Mouse (Mus musculus): ENCODE results near the gene Sar1b.
A peak's percentile ranks its signal among the peaks of the same experiment; 100 is the strongest.
"Not testable (repeated sequence)": the region's sequence is repeated elsewhere in the genome, so short reads cannot be mapped to it uniquely, and the experiment has no call there.

Gene Sar1b

DNA sequence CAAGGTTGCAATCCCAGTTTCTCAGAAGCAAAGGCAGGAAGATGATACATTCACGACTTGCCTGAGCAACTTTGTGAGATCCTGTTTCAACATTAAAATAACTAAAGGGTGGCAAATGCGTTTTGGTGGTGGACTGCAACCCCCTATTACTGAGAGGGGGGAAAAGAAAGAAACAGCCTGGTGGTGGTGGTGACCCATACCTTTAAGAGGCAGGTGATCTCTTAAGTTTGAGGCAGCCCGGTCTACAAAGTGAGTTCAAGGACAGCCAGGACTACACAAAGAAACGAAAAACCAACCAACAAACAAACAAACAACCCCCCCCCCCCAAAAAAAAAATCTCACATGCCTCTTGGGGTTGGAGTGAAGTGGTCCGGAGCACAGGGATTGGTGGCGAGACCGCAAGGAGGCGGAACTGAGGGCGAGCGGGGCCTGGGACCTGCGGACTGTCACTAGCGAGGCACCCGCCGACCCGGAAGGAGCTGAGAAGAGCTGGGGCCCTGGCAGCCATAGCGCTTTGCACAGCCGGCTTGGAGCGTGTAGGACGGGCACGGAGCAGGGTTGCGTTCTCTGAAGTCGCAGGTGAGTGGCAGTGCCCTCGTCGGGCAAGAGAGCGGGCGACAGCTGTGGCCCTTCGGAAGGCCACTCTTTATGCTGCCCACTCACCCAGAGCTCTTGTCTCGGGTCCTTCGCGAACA is at the start of gene Sar1b, which contains the start of gene Sec24a:
TSS of gene Sar1b (plus strand) at position 475 of the 695 bp plus-strand sequence.
TSS of gene Sec24a (minus strand) at position 422 of the 695 bp plus-strand sequence.
- peak; percentile 82 for DNase-seq

DNA sequence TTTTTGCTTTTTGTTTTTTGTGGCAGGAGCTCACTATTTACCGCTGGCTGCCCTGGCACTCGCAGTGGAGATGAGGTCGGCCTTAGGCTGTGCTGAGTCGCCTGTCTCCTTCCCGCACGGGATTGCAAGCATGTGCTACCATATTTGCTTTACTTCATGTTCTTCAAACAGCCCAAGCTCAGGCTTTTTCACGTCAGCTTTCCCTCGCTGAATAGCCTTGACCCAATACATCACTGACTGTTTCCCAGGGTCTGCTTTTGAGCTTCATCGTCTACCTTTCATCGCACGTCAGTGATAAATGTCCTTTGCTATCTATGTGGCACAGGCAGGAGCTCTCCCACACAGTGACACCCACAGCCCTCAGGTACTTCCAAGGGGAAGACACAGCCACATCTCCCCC is 42.4 kb upstream of the Sar1b start:
- DNase-seq, result no peak

DNA sequence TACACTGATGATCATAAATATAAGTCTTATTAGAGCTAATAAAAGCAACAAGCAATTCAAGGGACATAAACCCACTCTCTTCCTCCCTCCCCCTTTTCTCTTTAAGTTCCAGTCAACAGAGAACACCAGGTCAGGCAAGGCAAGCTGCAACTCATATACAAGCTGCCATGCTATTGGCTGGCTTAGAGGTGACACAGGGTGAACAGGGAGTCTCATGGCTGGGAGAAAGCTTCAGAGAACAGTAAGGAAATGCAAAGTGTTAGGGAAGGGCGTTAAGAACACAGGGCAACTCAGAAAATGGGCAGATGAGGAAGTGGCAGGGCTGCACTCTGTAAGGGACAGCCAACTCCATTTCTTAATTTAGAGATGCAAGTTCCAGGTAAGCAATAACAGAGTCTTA is 30.6 kb upstream of the Sar1b start:
- DNase-seq, result no peak

DNA sequence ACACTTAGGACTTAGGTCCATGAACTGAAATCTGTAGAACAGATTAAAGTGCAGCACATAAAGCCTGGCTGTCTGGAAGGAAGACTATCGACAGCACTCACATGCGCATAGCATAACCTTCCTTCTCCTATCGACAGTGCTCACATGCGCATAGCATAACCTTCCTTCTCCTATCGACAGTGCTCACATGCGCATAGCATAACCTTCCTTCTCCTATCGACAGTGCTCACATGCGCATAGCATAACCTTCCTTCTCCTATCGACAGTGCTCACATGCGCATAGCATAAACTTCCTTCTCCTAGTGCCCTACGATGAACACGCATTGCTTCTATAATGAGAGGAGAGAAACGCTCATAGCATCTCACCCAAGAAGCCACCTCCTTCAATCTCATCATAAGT is 29.3 kb upstream of the Sar1b start:
- not testable (repeated sequence) for DNase-seq

DNA sequence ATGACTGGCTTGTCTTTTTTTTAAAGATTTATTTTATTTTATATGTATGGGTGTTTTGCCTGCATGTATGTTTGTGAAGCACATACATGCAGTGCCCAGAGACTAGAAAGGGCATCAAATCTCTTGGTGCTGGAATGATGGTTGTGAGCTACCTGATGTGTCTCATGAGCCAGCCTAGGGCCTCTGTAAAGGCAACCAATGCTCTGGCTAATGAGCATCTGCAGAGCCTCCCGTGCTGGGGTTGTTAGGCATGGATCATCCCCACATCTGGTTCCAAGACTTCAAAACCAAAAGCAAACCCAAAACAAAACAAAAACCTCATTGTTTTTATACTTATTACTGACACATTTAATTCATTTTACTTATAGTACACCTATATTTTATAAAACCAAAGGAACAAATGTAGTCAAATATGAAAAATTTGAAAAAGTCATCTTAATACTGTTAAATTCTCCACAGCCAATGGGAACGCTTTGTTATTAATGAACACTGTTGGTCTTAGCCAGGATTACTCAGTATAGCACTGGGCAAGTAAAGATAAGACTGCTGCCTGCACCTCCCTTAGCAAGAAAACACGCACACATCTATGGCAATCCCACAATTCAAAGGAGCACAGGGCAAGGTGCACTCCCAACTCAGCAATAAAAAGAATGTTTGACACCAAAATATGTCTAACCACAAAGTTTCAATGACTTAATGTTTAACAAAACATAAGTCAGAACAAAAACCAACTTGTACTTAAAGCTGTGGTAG is 24.7 kb upstream of the Sar1b start:
- no peak for DNase-seq

DNA sequence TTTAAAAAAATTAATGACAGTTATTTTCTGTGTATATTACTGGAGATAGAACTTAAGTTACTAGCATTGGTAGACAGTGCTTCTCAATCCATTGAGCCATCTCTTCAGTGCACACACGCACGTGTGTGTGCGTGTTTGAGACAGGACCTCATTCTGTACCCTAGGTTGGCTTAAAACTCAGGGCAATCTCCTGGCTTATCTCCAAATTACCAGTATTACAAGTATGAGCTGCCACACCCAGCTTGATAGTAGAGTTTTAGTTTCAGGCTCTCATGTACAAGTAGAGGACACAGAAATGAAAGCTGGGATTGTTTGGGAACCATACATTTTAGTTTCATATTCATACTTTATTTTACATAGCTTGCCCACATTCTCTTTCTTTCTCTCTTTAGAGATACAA is 22.8 kb upstream of the Sar1b start:
- no peak for DNase-seq

DNA sequence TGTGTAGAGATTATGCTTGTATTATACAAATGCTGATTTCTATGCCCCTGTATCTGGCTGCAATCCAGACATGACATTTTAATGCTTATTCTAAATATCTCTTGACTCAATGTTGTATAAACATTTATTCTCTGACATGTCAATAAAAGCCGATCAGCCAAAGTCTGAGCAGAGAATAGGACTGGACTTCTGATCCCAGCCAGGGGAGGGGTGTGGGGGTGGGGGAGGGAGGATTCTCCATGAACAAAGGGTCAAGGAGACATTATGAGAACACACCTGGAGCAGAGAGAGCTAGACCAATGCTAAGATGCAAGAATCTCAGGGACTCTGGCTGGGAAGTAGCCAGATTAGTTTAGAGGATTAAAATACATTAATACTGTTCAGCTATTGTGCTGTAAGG is 17.4 kb upstream of the Sar1b start:
- no peak for DNase-seq

DNA sequence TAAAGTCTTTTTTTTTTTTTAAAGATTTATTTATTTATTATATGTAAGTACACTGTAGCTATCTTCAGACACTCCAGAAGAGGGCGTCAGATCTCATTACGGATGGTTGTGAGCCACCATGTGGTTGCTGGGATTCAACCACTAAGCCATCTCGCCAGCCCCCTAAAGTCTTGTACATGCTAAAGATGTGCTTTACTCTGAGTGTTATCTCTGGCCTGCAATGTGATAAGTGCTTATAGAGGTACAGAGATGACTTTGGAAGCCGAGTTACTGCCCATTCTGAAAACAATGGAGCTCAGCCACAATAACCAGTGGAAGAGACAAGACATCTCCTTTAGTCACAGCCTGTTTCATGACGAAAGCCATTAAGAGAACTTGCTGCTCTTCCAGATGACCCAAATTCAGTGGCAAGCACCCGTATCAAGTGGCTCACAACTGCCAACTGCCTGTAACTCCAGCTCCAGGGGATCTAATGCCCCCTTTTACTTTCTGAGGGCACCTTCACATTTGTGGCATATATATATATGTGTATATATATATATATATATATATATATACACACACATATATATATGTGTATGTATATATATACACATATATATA is 11.8 kb upstream of the Sar1b start:
- DNase-seq, result not testable (repeated sequence)

DNA sequence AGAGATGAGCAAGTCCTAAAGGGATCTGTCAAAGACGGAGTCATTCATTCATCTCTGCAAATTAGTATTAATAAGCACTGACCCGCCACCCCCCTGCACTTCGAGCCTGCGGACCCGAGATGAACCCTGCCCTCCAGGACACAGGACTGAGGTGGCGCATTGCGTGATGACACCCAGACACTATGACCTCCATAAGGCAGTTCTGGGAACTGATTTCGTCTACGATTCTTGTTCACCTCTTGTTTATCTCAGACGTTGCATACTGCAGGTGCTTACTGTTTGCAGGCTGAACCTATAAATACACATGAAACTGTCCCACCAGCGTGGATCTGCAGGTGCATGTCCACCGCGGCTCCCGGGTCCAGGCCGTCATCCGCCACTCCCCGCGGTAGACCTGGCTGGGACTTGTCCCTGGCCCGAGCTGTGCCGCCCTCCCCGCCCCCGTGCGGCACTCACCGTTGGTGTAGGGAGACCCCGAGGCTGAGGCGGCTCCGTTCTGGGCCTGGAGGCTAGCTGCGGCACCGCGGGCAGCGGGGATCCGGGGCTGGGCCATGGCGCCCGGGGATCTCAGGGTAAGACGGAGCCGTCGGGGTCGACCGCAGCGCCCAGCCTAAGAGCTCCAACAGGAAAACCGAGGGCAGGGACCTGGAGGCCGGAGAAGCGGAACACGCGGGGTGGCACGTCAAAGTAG is 7.7 kb upstream of the Sar1b start:
- DNase-seq, result peak; percentile 29

DNA sequence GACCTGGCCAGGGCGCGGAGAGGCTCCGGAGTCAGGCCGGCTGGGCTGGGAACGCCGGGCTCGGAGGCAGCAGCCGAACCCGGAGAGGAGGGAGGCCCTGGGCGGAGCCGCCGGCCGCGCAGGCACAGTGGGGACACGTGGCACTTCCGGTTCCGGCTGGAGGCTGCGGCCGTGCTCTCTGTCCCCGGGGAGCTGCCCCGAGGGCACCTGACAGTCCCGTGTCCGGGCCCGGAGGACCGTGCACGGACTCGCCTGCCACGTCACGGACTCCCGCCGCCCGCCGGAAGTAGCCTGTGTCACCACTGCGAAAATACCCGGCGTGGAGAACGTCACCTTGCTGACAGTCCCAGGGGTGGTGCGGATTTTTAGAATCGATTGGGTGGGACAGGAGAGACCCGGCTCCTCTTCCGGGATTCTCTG is 7.1 kb upstream of the Sar1b start:
- DNase-seq, result peak; percentile 94

DNA sequence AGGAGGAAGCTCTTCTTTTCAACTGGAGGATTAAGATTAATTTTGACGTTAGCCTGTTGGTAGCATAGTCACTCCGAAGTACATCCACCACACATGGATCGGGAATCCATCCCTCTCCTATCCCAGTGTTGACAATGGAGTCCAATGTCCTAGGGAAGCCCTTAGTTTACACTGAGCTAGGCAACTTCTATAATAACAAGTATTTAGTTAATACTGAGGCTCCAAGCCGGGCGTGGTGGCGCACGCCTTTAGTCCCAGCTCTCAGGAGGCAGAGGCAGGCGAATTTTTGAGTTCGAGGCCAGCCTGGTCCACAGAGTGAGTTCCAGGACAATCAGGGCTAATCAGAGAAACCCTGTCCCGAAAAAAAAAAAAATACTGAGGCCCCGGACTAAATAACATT is 6.5 kb upstream of the Sar1b start:
- DNase-seq, result no peak

DNA sequence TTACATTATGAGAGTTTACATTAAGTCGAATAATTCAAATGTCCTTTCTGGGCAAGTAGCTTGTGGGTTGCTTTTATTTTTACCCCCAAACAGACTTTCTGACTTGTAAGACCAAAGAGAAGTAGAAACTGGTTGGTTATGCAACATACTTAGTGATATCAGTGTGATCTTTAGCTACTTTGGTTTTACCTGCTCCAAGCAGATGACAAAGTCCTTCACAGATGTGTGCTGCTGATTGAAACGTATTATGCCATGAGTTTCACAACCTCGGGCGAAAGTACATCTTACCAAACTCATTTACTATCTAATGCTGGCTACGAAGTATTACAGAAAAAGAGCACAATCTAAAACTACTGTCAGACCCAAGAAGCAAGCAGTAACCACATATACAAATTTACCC is 5.9 kb upstream of the Sar1b start:
- DNase-seq, result no peak

DNA sequence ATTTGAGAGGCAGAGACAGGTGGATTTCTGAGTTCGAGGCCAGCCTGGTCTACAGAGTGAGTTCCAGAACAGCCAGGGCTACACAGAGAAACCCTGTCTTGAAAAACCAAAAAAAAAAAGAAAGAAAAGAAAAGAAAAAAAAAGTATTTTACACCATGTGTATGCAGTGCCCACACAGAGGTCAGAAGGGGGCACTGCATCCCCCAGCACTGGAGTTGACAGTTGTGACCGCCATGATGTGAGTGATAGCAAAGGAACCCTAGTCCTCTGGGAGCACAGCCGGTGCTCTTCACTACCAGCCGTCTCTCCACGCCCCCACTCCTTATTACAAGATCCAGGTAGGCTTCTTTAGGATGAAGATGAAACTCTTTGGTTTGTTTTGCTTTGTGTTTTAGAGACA is 5.3 kb upstream of the Sar1b start:
- not testable (repeated sequence) for DNase-seq

DNA sequence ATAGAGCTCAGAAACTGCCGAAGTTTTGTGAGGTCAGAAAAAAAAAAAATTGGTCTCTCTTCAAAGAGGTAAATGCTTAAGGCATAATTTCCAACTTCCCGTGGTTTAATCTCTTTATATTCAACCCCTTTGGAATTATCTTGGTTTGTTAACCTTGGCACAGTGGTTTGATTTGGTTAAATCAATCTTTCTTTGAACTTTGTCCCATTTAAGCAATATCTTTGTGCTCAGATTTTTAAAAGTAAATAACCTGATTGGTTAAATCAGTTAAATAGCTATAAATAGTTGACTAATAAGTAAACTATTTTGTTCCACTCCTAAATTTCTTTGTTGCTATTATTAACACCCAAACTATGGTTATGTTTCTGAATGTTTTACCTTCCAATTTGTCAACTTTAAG is 4.2 kb upstream of the Sar1b start:
- no peak for DNase-seq

DNA sequence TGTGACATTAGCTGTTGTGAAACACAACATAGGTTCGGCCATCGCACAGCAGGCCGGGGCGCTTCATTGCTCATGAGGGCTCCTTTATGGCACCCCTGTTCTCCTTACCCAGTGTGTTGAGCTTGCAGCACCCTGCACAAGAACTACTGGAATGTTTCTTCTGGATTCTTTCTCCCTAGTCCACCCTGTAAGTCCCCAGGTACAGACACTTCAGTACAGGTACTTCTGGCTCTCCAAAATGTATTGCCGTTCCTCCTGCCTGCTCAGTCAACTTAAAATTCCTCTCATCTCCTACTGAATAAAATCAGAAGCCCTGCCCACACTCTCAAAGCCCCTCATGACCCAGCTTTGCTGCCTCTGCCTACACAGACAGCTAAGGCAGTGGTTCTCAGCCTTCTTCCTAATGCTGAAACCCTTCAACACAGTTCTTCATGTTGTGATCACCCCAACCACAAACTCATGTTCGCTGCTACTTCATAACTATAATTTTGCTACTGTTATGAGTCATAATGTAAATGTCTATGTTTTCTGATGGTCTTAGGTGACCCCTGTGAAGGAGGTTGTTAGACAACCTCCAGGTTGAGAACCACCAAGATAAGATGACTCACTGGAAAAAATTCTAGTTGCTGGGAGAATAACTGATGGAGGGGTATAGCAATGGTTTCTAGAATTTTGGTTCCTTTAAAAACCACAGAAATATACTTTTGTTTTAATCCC is 3.4 kb upstream of the Sar1b start:
- peak; percentile 44 for DNase-seq

DNA sequence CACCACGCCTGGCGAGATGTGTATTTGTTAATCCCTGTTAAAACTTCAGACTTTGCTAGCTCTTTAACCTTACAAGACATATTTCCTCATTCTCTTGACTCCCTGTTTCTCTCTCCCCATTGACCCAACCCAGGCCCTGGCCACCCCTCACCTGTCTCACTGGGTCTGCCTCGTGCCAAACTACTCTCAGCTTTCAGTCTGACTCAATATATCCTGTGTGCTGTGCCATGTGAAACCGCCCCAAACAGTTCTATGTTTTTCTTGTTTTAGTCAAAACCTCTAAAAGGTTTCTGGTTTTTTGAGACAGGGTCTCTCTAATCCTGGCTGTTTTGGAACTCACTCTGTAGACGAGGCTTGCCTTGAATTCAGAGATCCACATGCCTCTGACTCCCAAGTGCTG is 2.2 kb upstream of the Sar1b start:
- no peak for DNase-seq

DNA sequence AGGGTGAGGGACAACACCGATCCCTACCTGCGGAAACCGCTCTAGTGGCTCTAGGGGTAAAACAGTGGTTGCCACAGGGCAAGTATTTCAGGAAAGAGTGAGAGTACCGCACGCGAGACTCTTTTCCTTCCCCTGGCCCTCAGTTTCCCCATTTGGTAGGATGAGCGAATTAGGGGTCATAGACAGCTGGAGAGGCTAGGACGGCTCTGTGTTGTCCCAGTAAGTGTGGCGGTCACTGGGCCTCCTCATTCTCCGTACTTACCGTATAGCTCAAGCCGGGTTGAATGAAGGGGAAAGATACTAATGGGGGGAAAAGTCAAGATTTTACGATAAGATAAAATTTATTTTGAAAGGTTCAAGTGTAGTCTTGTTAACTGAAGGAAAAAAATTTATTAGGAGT is 468 bp downstream of the Sar1b start:
- no peak for DNase-seq

DNA sequence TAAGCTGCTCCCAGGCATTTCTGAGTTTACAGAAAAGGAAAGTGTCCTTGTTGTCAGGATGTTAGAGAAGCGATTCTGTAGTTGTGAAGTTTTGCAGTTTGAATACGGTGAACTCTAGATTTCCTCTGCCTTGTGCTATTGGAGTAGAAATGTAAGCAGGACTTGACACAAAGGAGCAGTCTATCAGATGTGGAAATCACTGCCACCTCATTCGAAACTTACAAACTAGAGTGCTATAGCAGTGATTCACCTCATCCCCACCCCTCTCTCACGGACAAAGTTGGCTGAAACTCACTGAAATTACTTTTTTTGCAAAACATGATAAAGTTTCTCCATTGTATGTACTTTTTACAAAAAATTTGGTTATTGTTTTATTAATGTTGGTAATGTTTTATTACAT is 1.3 kb downstream of the Sar1b start:
- DNase-seq, result no peak

DNA sequence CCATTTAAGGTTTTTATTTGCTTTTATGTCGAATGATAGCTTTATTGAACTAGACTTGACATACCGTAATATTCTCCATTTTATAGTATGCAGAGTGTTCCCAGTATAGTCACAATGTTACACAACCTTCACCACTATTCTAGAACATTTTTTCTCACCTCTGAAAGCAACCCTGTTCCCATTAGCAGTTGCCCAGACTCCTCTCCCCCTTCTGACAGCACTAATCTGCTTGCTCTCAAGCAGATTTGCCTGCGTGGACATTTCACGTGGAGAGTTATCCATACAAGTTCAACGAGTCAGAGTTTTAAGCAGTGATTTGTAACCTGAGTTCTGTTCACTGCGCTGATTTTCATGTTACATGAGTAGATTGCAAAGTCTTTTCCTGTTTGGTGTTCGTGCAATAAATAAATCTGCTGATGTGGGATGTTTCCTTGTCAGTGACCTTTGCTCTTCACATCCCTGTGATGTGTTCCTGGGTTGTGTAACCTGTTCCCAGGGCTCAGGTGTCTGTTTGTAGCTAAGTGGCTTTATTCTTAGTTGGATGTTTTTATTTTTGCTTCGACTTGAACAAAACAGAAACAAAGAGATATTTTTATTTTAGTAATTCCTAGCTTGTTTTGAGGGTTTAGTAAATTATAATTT is 4.2 kb downstream of the Sar1b start:
- peak; percentile 18 for DNase-seq

DNA sequence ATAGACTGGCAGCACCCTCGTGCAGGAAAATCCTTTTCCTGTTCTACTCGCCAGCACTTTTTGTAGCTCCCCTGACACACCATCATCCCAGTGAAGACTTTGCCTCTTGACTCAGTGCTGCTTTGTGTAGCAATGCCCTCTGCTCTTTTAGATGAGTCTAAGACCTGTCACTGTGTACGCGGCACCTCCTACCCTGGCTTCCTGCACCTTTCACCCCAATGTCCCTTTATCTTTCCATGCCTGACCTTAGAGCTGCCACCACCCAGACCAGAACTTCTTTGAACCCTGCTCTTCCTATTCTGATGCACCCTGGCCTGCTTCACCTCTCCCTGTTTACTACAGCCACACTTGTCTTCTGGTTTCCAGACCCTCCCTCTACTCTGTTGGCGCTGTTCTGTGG is 4.8 kb downstream of the Sar1b start:
- no peak for DNase-seq

DNA sequence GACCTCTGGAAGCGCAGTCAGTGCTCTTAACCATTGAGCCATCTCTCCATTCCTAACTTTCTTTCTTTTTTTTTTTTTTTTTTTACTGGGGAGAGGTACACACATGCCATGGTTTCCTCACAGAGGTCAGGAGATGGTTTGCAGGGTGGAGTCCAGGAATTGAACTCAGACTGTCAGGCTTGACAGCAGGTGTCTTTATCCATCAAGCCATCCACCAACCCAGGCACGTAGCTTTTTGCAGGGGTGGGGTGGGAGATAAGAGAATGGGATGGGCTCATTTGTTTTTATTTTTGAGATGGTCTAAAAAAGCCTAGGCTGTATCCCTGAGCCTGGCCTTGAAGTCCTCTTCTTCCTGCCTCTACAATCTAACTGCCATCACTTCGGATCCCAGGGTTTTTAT is 12.0 kb downstream of the Sar1b start:
- DNase-seq, result no peak

DNA sequence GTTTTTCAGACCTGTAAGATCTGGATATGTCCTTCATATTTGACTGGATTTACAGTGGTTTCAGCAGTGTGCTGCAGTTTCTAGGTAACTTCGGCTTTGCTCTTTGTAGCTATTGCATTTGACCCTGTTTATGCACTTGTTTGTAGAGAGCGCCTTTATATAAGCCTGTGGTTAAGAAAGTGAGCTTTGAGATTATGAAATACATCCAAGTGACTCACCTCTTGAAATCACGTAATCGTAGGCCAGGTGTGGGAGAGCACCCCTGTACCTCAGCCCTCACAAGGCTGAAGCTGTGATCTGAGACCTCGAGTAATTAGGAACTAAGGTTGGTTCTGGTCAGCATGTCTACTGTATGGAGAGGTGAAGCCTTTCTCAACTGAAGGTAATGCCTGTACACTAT is 14.0 kb downstream of the Sar1b start:
- DNase-seq, result peak; percentile 47

Data from lung, postnatal 36 days (tissue).